Mouse (Mus musculus) limb, embryonic 14.5 days (tissue): ENCODE results near the gene Tenm2. TPM values are rescaled to one million over a fixed set of nuclear protein-coding genes. Genes with fewer than 3 reads are reported as not detected.

Source experiments
- ATAC-seq: fragments of 200-750 bp; cut with Nextera tagmentation; 2 replicates; pipeline ENCODE4 v1.8.0; 2017; ENCODE audit warnings: low read depth, moderate number of reproducible peaks, moderate TSS enrichment; ENCODE audit not compliant: low FRiP score
- DNase-seq: peaks from one replicate; pipeline ENCODE4 v3.0.0-alpha.2; 2015; ENCODE audit warnings: low spot score
- H3K27ac ChIP-seq: fragments of 300-500 bp; sonication (generic); replicated peaks from 2 replicates; pipeline ENCODE4 v1.5.1; 2014; ENCODE audit warnings: low read depth, mild to moderate bottlenecking, low read length, moderate library complexity, mixed read lengths
- H3K27me3 ChIP-seq: fragments of 300-500 bp; sonication (generic); 2 replicates; pipeline ENCODE4 v1.6.1; 2014; ENCODE audit warnings: low read length, mixed read lengths; ENCODE audit not compliant: control insufficient read depth, insufficient read depth
- H3K36me3 ChIP-seq: fragments of 300-500 bp; sonication (generic); 2 replicates; pipeline ENCODE4 v1.6.1; 2014; ENCODE audit warnings: mild to moderate bottlenecking, low read length, moderate library complexity, mixed read lengths; ENCODE audit not compliant: control insufficient read depth, insufficient read depth
- H3K4me1 ChIP-seq: fragments of 300-500 bp; sonication (generic); 2 replicates; pipeline ENCODE4 v1.6.1; 2014; ENCODE audit warnings: antibody characterized with exemption, low read length, mixed read lengths; ENCODE audit not compliant: control insufficient read depth, insufficient read depth
- H3K4me2 ChIP-seq: fragments of 300-500 bp; sonication (generic); replicated peaks from 2 replicates; pipeline ENCODE4 v1.6.1; 2014; ENCODE audit warnings: low read depth, mild to moderate bottlenecking, low read length, moderate library complexity; ENCODE audit not compliant: severe bottlenecking
- H3K4me3 ChIP-seq: fragments of 300-500 bp; sonication (generic); replicated peaks from 2 replicates; pipeline ENCODE4 v1.5.1; 2014; ENCODE audit warnings: low read length
- H3K9ac ChIP-seq: fragments of 300-500 bp; sonication (generic); 2 replicates; pipeline ENCODE4 v1.6.1; 2014; ENCODE audit warnings: mild to moderate bottlenecking, low read depth, low read length, moderate library complexity; ENCODE audit not compliant: severe bottlenecking
- H3K9me3 ChIP-seq: fragments of 300-500 bp; sonication (generic); 2 replicates; pipeline ENCODE4 v1.6.1; 2016; ENCODE audit warnings: low read length; ENCODE audit not compliant: control insufficient read depth
- POLR2A ChIP-seq: fragments of 200-500 bp; IDR thresholded peaks from 2 replicates; pipeline ENCODE4 v1.8.0; 2012; ENCODE audit warnings: inconsistent platforms, mild to moderate bottlenecking, moderate library complexity, borderline replicate concordance; ENCODE audit not compliant: insufficient read depth, insufficient read length; ENCODE audit errors: extremely low read depth
- WGBS: fragments of 180-500 bp; shearing (Covaris S2); extraction: QIAGEN DNeasy Blood & Tissue Kit; methylation state at CpG from one replicate; pipeline ENCODE4 v1.1.7; 2014; 5-methylcytosine and 5-hydroxymethylcytosine counted together
- polyA plus RNA-seq, 2 experiments: library from polyadenylated mRNA; depleted of rRNA in 1 of 2; stranded (reverse) in 1 of 2; unstranded in 1 of 2; fragments of >200 nt; fragmentation: Nextera tagmentation in 1 of 2; extraction: Ambion mirVana in 1 of 2; gene quantifications; 2 replicates each; pipeline versions ENCODE4 v1.2.1 to v1.2.3; 2012 to 2014

Tenm2 gene
- polyA plus RNA-seq (2012; rRNA removed) (3.7 and 4.5 TPM in 2 replicates), polyA plus RNA-seq (2014; fragmentation: Nextera tagmentation; extraction: Ambion mirVana) (5.6 and 8.4 TPM in 2 replicates)

DNA sequence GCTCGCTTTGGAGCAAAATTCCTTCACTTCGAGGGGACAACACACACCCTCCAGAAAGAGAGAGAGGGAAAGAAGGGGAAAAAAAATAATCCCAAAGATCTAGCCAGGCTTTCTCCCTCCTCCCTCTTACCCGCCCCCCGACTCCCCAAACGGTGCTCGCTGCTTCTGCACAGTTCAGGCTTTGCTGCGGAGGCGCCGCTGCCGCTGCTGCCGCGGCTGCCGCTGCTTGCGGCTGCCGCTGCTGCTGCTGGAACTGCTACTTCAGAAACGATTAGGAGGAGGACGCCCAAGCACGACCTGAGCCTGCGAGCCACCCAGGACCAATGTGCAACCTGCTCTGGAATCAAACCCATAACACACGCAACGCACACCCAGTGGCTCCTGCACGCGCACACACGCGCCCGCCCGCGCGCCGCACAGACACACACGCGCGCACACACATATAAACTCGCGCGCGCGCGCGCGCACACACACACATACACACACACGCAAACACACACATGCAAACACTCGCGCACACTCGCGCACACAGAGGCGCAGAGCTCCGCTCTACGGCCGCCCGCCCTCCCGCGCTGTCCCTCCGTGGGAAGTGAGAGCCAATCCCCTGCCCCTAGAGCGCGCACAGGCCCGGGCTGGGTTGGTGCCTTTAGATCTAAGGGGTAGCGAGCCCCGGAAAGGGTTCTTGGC lies at the start of gene Tenm2:
Gene Tenm2 (minus strand): TSS at position 51 of the 687 bp plus-strand sequence.
- Histone ChIP-seq H3K27me3 (0 out of 2 replicates have a peak, but pooled peaks cover 4% of the 10 kb centered on the region), H3K4me1 (0 out of 2 replicates have a peak, but pooled peaks cover 3% of the 10 kb centered on the region), H3K4me2 (peak within 1 kb of the TSS; percentile 78), H3K27ac (peak within 1 kb of the TSS; percentile 82), H3K36me3 (no peaks in the 10 kb centered on the region), H3K9ac (peak within 1 kb of the TSS; percentile 78), H3K9me3 (no peaks in the 10 kb centered on the region), H3K4me3 (peak within 1 kb of the TSS; percentile 69)
- no peak for TF ChIP-seq POLR2A
- WGBS = under 1% methylated on average over 53 of the region's 59 CpGs
- peak; percentile 64 for DNase-seq
- peak; percentile 90 for ATAC-seq

DNA sequence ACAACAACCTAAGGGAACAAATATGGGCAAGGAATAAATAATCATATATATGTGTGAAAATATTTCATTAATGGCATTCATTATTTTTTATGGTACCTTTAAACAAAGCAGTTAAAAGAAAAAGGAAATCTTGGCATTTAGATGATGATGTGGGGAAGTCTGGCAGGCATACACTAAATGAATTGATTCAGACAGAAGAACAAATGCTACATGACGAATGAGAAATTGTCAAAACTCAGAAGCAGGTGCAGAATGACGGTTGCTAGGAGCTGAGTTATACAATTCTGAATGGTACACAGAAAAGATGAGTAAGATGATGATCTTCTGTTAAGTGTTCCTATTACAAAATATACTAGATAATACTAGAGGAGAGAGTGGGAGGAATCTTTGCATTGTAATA lies 49.4 kb upstream of the Tenm2 start:
- Histone ChIP-seq H3K27ac (no peak overlapping the region), H3K4me1 (no peaks in the 10 kb centered on the region), H3K36me3 (no peaks in the 10 kb centered on the region), H3K9me3 (no peaks in the 10 kb centered on the region), H3K9ac (no peak overlapping the region), H3K4me3 (no peak overlapping the region), H3K4me2 (no peak overlapping the region), H3K27me3 (no peaks in the 10 kb centered on the region)
- WGBS = 77% methylated on average over 2 of the region's 2 CpGs
- TF ChIP-seq POLR2A = no peak
- DNase-seq = no peak
- ATAC-seq = no peak

DNA sequence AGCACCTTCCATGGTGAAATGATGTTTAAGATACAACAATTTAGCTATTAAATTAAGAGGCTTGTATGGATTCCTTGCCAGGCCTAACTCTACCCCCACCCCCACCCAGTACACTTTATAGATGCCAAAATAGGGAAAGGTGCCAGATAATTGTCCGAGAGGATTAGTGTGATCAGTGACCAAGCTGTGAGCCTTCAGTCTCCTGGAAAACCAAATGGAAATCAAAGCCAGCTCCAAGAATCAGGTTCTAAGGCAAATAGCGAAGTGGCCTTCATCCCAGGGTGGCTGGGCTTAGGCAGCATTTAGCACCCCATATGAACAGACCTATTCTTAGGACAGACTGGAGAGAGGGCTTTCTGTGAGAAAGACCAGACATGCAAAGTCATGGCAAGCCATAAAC lies 13.0 kb upstream of the Tenm2 start:
- TF ChIP-seq POLR2A = no peak
- WGBS = 61% methylated on average over 2 of the region's 2 CpGs
- no peak for ATAC-seq

DNA sequence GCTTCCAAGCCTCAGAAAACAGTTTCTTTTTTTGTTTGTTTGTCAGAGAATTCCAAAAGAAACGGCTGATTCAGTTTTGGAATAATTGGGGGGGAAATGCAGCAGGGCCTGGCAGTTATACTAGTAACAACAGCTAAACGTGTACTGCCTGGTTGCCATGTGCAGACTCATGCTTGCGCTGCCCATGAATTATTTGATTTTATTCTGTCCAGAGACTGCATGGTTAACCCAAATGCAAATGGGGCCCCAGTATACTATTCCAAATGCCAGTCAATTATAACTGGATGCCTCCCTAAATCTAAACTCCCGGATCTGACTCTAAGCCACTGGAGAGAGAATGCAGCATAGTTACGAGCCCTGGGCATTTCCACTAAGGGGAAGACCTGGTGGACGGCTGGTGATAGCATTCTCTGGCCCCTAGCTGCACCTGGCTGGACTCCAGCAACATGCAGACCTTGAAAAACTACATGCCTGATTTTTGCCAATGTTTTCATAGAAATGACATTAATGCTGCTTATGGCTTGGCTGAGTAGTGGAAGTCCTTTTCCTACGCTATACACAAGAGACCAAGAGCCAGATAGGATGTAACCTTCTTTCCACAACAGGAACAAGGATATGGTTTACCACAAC lies 1.4 kb upstream of the Tenm2 start:
- Histone ChIP-seq H3K4me3 (peak overlapping the region; percentile 69), H3K27me3 (0 out of 2 replicates have a peak, but pooled peaks cover 4% of the 10 kb centered on the region), H3K9me3 (no peaks in the 10 kb centered on the region), H3K4me2 (peak overlapping the region; percentile 78), H3K4me1 (0 out of 2 replicates have a peak, but pooled peaks cover 3% of the 10 kb centered on the region), H3K27ac (peak overlapping the region; percentile 82; the same call in 1 of the 2 replicates), H3K36me3 (no peaks in the 10 kb centered on the region), H3K9ac (peak overlapping the region; percentile 78)
- TF ChIP-seq POLR2A = no peak
- DNase-seq = no peak
- WGBS = 28% methylated on average over 7 of the region's 7 CpGs
- no peak for ATAC-seq

More for the DNA sequence above, 13.0 kb upstream of the Tenm2 start:
- Histone ChIP-seq H3K9me3 (no peaks in the 10 kb centered on the region), H3K9ac (no peak overlapping the region), H3K4me1 (no peaks in the 10 kb centered on the region), H3K36me3 (no peaks in the 10 kb centered on the region), H3K27ac (no peak overlapping the region), H3K4me3 (no peak overlapping the region), H3K4me2 (no peak overlapping the region), H3K27me3 (no peaks in the 10 kb centered on the region)
- DNase-seq = no peak

DNA sequence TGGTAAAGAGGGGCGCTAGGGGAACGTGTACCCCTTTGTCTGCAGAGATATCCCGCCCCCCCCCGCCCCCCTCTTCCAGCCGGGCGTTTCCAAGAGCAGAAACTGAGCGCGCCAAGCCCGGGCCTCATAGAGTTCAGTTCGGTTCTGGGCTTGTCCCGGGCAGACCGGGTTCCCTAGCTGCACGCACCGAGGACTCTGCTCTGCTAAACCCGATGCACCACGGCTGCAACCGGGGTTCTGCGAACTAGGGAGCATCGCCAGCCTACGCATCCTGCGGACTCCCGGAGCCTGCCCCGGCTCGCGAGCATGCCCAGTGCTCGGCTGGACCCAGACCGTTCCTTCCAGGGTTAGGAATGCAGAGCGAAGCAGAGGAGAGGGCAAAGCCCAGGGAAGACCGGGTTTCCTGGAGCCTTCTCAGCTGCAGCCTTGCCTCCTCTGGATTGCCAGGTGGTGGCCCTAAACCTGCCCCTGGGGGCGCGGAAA lies 878 bp upstream of the Tenm2 start:
- H3K4me3 ChIP-seq = peak overlapping the region; percentile 69
- H3K4me2 ChIP-seq = peak overlapping the region; percentile 78
- peak overlapping the region; percentile 78 for H3K9ac ChIP-seq
- no peaks in the 10 kb centered on the region for H3K36me3 ChIP-seq
- 0 out of 2 replicates have a peak, but pooled peaks cover 4% of the 10 kb centered on the region for H3K27me3 ChIP-seq
- H3K27ac ChIP-seq = peak overlapping the region; percentile 82
- TF ChIP-seq POLR2A = no peak
- under 1% methylated on average over 28 of the region's 31 CpGs for WGBS
- peak; percentile 35 for DNase-seq
- H3K4me1 ChIP-seq = 0 out of 2 replicates have a peak, but pooled peaks cover 3% of the 10 kb centered on the region
- ATAC-seq = peak; percentile 75
- no peaks in the 10 kb centered on the region for H3K9me3 ChIP-seq
